Mouse (Mus musculus) heart, embryonic 11.5 days (tissue): Measurements from ENCODE around the gene Hes6. TPM values are rescaled to one million over a fixed set of nuclear protein-coding genes. Genes with fewer than 3 reads are reported as not detected.

Source experiments
- ATAC-seq: fragments of 200-750 bp; cut with Nextera tagmentation; replicated peaks from 2 replicates; pipeline ENCODE4 v1.8.0; 2017; ENCODE audit warnings: moderate library complexity; ENCODE audit not compliant: insufficient number of reproducible peaks, low FRiP score, low TSS enrichment
- H3K27ac ChIP-seq: fragments of 300-500 bp; sonication (generic); 2 replicates; pipeline ENCODE4 v1.5.1; 2014; ENCODE audit warnings: mild to moderate bottlenecking, low read depth, low read length
- H3K27me3 ChIP-seq: fragments of 300-500 bp; sonication (generic); 2 replicates; pipeline ENCODE4 v1.6.1; 2014; ENCODE audit warnings: mild to moderate bottlenecking, low read length, mixed read lengths; ENCODE audit not compliant: control insufficient read depth, insufficient read depth
- H3K36me3 ChIP-seq: fragments of 300-500 bp; sonication (generic); 2 replicates; pipeline ENCODE4 v1.6.1; 2014; ENCODE audit warnings: mild to moderate bottlenecking, low read length, moderate library complexity, mixed read lengths; ENCODE audit not compliant: control insufficient read depth, insufficient read depth
- H3K4me1 ChIP-seq: fragments of 300-500 bp; sonication (generic); 2 replicates; pipeline ENCODE4 v1.6.1; 2014; ENCODE audit warnings: low read length; ENCODE audit not compliant: control insufficient read depth, insufficient read depth
- H3K4me2 ChIP-seq: fragments of 300-500 bp; sonication (generic); 2 replicates; pipeline ENCODE4 v1.6.1; 2014; ENCODE audit warnings: mild to moderate bottlenecking, moderate library complexity
- H3K4me3 ChIP-seq: fragments of 300-500 bp; sonication (generic); 2 replicates; pipeline ENCODE4 v1.5.1; 2014; ENCODE audit warnings: low read depth, low read length
- H3K9ac ChIP-seq: fragments of 300-500 bp; sonication (generic); 2 replicates; pipeline ENCODE4 v1.6.1; 2014; ENCODE audit warnings: mild to moderate bottlenecking, low read depth, low read length, moderate library complexity
- H3K9me3 ChIP-seq: fragments of 300-500 bp; sonication (generic); replicated peaks from 2 replicates; pipeline ENCODE4 v1.6.1; 2016; ENCODE audit warnings: low read length; ENCODE audit not compliant: control insufficient read depth
- WGBS: fragments of 180-500 bp; shearing (Covaris S2); extraction: QIAGEN DNeasy Blood & Tissue Kit; methylation state at CpG from one replicate; pipeline ENCODE4 v1.1.7; 2014; ENCODE audit not compliant: insufficient replicate concordance; 5-methylcytosine and 5-hydroxymethylcytosine counted together
- polyA plus RNA-seq: library from polyadenylated mRNA; unstranded; fragments of >200 nt; fragmentation: Nextera tagmentation; extraction: Ambion mirVana; gene quantifications from 2 replicates; pipeline ENCODE4 v1.2.1, GENCODE M21; 2014

Hes6 gene
- polyA plus RNA-seq, 1 experiment from 2014 or later: 55.2 TPM

DNA sequence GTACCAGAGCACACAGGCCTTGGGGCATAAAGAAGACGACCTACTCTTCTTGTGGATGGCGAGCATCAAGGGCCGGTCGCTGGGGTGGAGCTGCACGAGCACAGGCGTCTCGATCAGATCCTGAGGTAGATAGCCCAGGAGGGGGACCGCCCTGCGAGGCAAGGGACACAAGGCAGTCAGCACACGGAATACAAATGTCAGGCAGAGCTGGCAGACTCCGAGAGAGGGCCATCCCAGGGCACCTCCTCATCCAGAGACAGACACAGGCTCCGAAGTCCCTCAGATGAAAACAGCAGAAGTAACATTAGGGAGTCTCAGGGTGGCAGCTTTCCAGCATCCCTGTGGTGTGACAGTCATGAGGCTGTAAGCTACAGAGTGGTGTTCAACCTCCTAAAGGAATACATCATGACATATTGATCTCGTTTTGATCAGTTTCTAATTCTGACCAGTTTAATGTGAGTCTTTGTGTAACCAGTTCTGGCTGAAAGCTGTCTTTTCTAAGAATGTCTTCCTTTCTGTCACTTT lies 21.8 kb upstream of the Hes6 start:
- no peaks in the 10 kb centered on the region for H3K27me3 ChIP-seq
- peak overlapping the region; percentile 63; the same call in 1 of the 2 replicates for H3K27ac ChIP-seq
- no peak for ATAC-seq
- no peaks in the 10 kb centered on the region for H3K9me3 ChIP-seq
- peaks cover 14% of the 10 kb centered on the region; the same call in 1 of the 2 replicates for H3K4me1 ChIP-seq
- 0 out of 2 replicates have a peak, but pooled peaks cover 3% of the 10 kb centered on the region for H3K36me3 ChIP-seq
- no peak overlapping the region for H3K4me3 ChIP-seq
- H3K4me2 ChIP-seq: no peak overlapping the region
- H3K9ac ChIP-seq: no peak overlapping the region
- WGBS: 82% methylated on average over 13 of the region's 13 CpGs

DNA sequence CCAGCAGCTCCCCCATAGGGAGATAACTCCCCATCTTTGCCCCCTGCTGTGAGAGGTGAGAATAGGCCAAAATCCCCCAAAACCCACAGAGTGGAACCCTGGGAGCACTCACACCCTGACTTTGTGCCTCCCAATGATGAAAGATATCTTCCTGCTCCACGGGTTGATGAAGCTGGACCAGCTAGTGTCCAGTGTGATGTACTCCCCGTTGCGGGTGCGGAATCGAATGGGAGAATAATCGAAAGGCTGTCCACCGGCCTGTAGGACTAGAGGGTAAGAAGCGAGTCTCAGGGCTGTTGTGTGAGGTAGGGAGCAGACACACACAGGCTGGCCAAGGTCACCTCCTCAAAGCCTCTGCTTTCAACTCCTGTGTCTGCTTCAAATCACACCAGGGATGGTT lies 21.1 kb upstream of the Hes6 start:
- peaks cover 14% of the 10 kb centered on the region; the same call in 1 of the 2 replicates for H3K4me1 ChIP-seq
- ATAC-seq: no peak
- H3K36me3 ChIP-seq: 0 out of 2 replicates have a peak, but pooled peaks cover 3% of the 10 kb centered on the region
- H3K4me3 ChIP-seq: no peak overlapping the region
- no peaks in the 10 kb centered on the region for H3K9me3 ChIP-seq
- H3K27ac ChIP-seq: no peak overlapping the region
- no peak overlapping the region for H3K9ac ChIP-seq
- H3K4me2 ChIP-seq: no peak overlapping the region
- 86% methylated on average over 8 of the region's 8 CpGs for WGBS
- H3K27me3 ChIP-seq: no peaks in the 10 kb centered on the region

DNA sequence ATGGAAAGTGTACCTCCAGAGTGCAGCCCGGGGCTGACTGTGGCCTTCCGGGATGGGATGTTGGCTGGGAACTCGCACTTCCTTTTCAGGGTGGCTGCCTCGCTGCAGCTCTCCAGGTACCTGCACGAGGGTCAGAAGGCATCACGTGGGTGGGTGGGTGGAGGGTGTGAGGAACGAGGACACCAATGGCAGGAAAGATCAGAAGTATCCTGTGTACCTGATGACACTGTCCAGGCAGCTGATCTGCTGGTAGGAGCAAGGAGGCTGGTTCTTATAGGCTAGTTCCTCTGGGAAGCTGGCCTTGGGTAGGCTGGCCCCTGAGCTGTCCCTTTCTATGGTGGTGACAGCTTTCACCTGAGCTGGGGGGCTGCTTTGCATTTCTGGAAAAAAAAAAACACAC lies 16.9 kb upstream of the Hes6 start:
- no peaks in the 10 kb centered on the region for H3K27me3 ChIP-seq
- H3K4me2 ChIP-seq: no peak overlapping the region
- H3K27ac ChIP-seq: no peak overlapping the region
- no peak for ATAC-seq
- no peak overlapping the region for H3K4me3 ChIP-seq
- peaks cover 5% of the 10 kb centered on the region; the same call in 1 of the 2 replicates for H3K4me1 ChIP-seq
- 74% methylated on average over 7 of the region's 7 CpGs for WGBS
- no peak overlapping the region for H3K9ac ChIP-seq
- H3K9me3 ChIP-seq: no peaks in the 10 kb centered on the region
- no peaks in the 10 kb centered on the region for H3K36me3 ChIP-seq

DNA sequence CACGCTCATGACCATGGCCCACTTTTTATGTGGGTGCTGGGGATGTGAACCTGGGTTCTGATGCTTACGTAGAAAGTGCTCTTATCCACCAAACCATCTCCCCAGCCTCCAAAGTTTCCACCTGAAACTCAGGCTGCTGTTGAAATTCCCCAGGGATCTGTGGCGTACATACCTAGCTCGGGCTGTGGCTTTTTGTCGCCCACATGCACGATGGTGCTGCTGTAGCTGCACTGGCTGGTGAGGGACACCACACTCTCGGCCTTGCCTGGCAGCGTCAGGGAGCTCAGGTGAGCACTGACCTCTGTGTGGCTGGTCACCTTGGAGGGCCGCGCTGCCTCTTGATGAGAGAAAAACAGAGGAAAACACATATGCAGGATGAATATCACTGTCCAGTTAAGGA lies 15.4 kb upstream of the Hes6 start:
- Histone ChIP-seq H3K4me1 (no peaks in the 10 kb centered on the region), H3K27ac (no peak overlapping the region), H3K9ac (no peak overlapping the region), H3K4me2 (no peak overlapping the region), H3K4me3 (no peak overlapping the region), H3K27me3 (no peaks in the 10 kb centered on the region), H3K36me3 (no peaks in the 10 kb centered on the region), H3K9me3 (no peaks in the 10 kb centered on the region)
- 86% methylated on average over 10 of the region's 10 CpGs for WGBS
- ATAC-seq: no peak

DNA sequence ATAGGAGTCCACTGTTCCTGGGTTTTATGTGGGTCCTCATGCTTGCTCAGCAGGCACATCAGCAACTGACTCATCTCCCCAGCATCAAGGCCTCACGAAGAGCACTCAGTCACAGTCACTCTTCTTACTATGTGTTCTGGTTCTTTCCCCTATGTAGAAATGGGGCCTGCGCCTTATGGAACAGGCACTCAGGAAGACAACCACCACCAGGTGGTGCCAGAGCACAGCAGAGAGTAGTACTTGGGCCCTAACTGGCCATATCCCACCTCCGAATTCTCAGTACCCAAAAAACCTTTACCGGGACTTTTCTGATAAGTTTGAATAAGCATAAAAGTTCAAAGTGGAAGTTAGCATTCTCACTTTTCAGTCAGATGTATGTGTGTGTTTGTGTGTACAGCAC lies 14.8 kb upstream of the Hes6 start:
- Histone ChIP-seq H3K27me3 (no peaks in the 10 kb centered on the region), H3K9ac (no peak overlapping the region), H3K4me3 (no peak overlapping the region), H3K9me3 (no peaks in the 10 kb centered on the region), H3K36me3 (no peaks in the 10 kb centered on the region), H3K4me1 (no peaks in the 10 kb centered on the region), H3K4me2 (no peak overlapping the region), H3K27ac (no peak overlapping the region)
- ATAC-seq: no peak
- 34% methylated on average over 4 of the region's 4 CpGs for WGBS

DNA sequence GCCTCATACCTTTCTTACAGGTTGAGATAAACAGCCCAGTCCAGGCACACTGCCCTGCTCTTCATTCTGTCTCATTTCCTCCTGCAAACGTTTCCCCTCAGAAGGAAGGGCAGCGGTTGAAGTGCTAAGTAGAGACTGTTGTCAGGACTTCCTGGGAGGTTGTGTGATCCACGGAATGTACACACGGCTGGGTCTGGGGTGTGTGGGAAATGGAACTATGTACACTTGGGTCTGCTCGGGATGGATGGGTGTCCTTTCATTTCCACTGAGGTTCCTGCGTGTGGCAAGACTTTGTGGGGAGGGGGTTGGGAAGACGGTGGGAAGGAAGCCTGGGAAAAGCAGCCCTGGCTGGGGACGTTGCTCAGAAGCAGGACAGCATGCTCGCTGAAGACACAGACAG lies 12.6 kb upstream of the Hes6 start:
- no peak overlapping the region for H3K4me2 ChIP-seq
- no peak overlapping the region for H3K9ac ChIP-seq
- H3K4me3 ChIP-seq: no peak overlapping the region
- no peaks in the 10 kb centered on the region for H3K36me3 ChIP-seq
- no peak overlapping the region for H3K27ac ChIP-seq
- H3K4me1 ChIP-seq: no peaks in the 10 kb centered on the region
- no peaks in the 10 kb centered on the region for H3K27me3 ChIP-seq
- 71% methylated on average over 9 of the region's 9 CpGs for WGBS
- ATAC-seq: no peak
- H3K9me3 ChIP-seq: no peaks in the 10 kb centered on the region

DNA sequence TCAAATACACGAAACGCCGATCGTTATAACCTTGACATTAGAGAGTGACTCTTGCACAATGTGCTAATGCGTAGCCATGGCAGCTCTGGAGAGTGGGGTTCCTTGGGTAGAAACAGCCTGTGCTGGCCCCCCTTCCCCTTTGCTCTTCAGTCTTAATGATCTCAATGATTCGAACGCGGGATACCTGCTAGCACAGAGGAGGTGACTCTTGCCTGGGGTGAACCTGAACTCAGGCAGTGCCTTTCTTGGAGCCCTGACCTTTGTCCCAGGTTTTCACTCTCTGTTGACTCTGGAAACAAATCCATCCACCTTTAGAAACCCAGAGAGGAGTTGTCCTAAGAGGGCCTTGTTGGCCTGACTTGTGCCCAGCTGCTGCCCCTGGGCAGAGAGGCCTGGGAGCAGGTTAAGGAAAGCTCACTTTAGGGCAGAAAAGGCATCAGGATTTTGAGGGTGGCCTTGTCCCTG lies 6.8 kb upstream of the Hes6 start:
- no peak for ATAC-seq
- Histone ChIP-seq H3K36me3 (no peaks in the 10 kb centered on the region), H3K9ac (no peak overlapping the region), H3K4me1 (no peaks in the 10 kb centered on the region), H3K27me3 (no peaks in the 10 kb centered on the region), H3K27ac (no peak overlapping the region), H3K4me3 (no peak overlapping the region), H3K9me3 (no peaks in the 10 kb centered on the region), H3K4me2 (no peak overlapping the region)
- WGBS: 88% methylated on average over 8 of the region's 8 CpGs

DNA sequence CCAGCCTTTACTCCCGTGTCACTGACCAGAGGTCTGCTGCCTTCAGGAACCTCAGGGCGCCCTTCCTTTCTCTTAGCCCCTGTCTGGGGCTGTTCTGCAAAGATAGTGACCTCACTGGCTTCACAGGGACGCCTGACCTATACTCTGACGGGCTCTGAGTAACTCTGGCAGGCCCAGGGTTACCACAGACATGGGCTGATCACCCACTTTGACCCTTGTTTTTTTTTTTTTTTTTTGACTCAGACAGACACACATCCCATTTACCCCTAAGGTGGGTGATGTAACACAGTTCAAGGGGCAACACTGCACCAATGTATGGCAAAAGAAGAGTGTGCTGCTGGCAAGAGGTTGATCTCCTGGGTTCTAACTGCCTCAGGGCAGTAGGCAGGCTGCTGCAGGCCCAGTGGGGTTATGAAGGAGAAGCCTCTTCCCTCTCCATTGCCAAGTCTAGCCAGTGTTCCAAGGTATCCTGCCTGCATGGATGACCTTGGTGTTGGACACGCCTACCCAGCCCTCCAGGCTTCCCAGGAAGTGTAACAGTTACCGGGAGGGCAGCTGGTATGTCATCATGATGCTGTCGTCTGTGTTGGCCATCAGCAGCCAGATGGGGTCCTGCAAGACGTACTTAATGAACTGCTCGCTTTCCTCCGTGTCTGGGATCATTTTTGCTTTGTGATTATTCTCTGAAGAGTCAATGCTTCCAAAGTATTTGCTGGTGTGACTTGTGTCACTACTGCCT lies 6.2 kb upstream of the Hes6 start:
- Histone ChIP-seq H3K4me1 (peaks cover 4% of the 10 kb centered on the region), H3K4me3 (no peak overlapping the region), H3K36me3 (no peaks in the 10 kb centered on the region), H3K9me3 (no peaks in the 10 kb centered on the region), H3K27me3 (no peaks in the 10 kb centered on the region), H3K4me2 (no peak overlapping the region), H3K9ac (no peak overlapping the region), H3K27ac (no peak overlapping the region)
- WGBS: 68% methylated on average over 10 of the region's 10 CpGs
- ATAC-seq: no peak

DNA sequence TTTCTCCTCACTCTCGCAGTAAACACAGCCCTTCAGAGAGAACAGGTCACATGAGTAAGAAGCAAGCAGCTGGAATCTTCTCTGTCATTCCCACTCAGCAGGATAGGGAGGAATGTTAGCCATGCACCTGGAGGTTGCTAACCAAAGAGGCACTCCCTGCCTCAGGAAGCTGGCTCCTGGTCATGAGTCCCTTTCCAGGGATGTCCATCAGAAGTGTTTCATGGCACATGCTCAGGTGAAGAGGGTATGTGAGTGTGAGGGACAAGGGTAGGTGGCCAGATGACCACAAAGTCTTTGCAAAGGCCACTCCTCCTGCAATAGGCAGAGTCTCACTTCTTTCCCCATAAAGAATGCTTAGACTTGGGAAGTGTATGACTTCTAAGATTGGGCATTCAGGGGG lies 4.2 kb upstream of the Hes6 start:
- H3K27ac ChIP-seq: no peak overlapping the region
- no peak overlapping the region for H3K9ac ChIP-seq
- H3K36me3 ChIP-seq: no peaks in the 10 kb centered on the region
- 36% methylated on average over 1 of the region's 1 CpGs for WGBS
- H3K4me2 ChIP-seq: no peak overlapping the region
- no peaks in the 10 kb centered on the region for H3K9me3 ChIP-seq
- peaks cover 14% of the 10 kb centered on the region for H3K4me1 ChIP-seq
- no peaks in the 10 kb centered on the region for H3K27me3 ChIP-seq
- ATAC-seq: no peak
- H3K4me3 ChIP-seq: no peak overlapping the region
